Mouse (Mus musculus): ENCODE results near the gene Hoxb5. TPM values are rescaled to one million over a fixed set of nuclear protein-coding genes. Genes with fewer than 3 reads are reported as not detected.
A peak's percentile ranks its signal among the peaks of the same experiment; 100 is the strongest.

Gene Hoxb5
- polyA plus RNA-seq, 1 experiment from 2014 or later: 10.2 TPM

GRCm38 (mm10) chr11:96323154-96323553 is 20.0 kb downstream of the Hoxb5 start, which contains the start of gene Hoxb3:
Hoxb3 (plus strand) TSS chr11:96323326.
- H3K9ac ChIP-seq (ENCODE audit: low read depth, low read length): peak within 1 kb of the TSS; percentile 88
- peak within 1 kb of the TSS; percentile 99 for H3K27ac ChIP-seq
- peaks cover 13% of the 10 kb centered on the region; the same call in 1 of the 2 replicates for H3K36me3 ChIP-seq (ENCODE audit: insufficient read depth, low read length)
- H3K4me1 ChIP-seq (replicated peaks; ENCODE audit: insufficient read depth, low read length): peaks cover 50% of the 10 kb centered on the region
- TF ChIP-seq CTCF (IDR thresholded peaks at IDR 0.05; ENCODE audit: low read depth): no peak
- WGBS: 24% methylated on average over 10 of the region's 10 CpGs
- DNase-seq (ENCODE audit: low spot score): no peak
- H3K4me3 ChIP-seq (replicated peaks; ENCODE audit: low read depth, low read length): peak within 1 kb of the TSS; percentile 22
- H3K4me2 ChIP-seq (ENCODE audit: low read length): peak within 1 kb of the TSS; percentile 96
- no peaks in the 10 kb centered on the region for H3K9me3 ChIP-seq (replicated peaks; ENCODE audit: low read length)
- ATAC-seq (replicated peaks; ENCODE audit: low FRiP score, low read depth): no peak
- H3K27me3 ChIP-seq (ENCODE audit: insufficient read depth, low read length): no peaks in the 10 kb centered on the region

GRCm38 (mm10) chr11:96324125-96324524 is 21.0 kb downstream of the Hoxb5 start:
- Histone ChIP-seq H3K36me3 (ENCODE audit: insufficient read depth, low read length) (peaks cover 13% of the 10 kb centered on the region; the same call in 1 of the 2 replicates), H3K4me1 (replicated peaks; ENCODE audit: insufficient read depth, low read length) (peaks cover 54% of the 10 kb centered on the region), H3K4me2 (ENCODE audit: low read length) (peak overlapping the region; percentile 96), H3K27ac (peak overlapping the region; percentile 99), H3K4me3 (replicated peaks; ENCODE audit: low read depth, low read length) (peak overlapping the region; percentile 7; the same call in 1 of the 2 replicates), H3K27me3 (ENCODE audit: insufficient read depth, low read length) (no peaks in the 10 kb centered on the region), H3K9ac (ENCODE audit: low read depth, low read length) (peak overlapping the region; percentile 88), H3K9me3 (replicated peaks; ENCODE audit: low read length) (no peaks in the 10 kb centered on the region)
- TF ChIP-seq CTCF (IDR thresholded peaks at IDR 0.05; ENCODE audit: low read depth): no peak
- DNase-seq (ENCODE audit: low spot score) (no peak), ATAC-seq (replicated peaks; ENCODE audit: low FRiP score, low read depth) (no peak)
- 13% methylated on average over 5 of the region's 5 CpGs for WGBS

GRCm38 (mm10) chr11:96324965-96325364 is 21.8 kb downstream of the Hoxb5 start:
- H3K4me1 ChIP-seq (replicated peaks; ENCODE audit: insufficient read depth, low read length): peaks cover 59% of the 10 kb centered on the region

GRCm38 (mm10) chr11:96325747-96326212 is 22.6 kb downstream of the Hoxb5 start:
- H3K4me2 ChIP-seq (ENCODE audit: low read length): peak overlapping the region; percentile 96
- peak overlapping the region; percentile 99 for H3K27ac ChIP-seq
- peak overlapping the region; percentile 8 for H3K4me3 ChIP-seq (replicated peaks; ENCODE audit: low read depth, low read length)
- H3K36me3 ChIP-seq (ENCODE audit: insufficient read depth, low read length): peaks cover 12% of the 10 kb centered on the region; the same call in 1 of the 2 replicates
- DNase-seq (ENCODE audit: low spot score): peak; percentile 83
- WGBS: 21% methylated on average over 22 of the region's 22 CpGs
- peaks cover 67% of the 10 kb centered on the region for H3K4me1 ChIP-seq (replicated peaks; ENCODE audit: insufficient read depth, low read length)
- TF ChIP-seq CTCF (IDR thresholded peaks at IDR 0.05; ENCODE audit: low read depth): no peak
- H3K9me3 ChIP-seq (replicated peaks; ENCODE audit: low read length): no peaks in the 10 kb centered on the region
- no peaks in the 10 kb centered on the region for H3K27me3 ChIP-seq (ENCODE audit: insufficient read depth, low read length)
- H3K9ac ChIP-seq (ENCODE audit: low read depth, low read length): peak overlapping the region; percentile 88
- no peak for ATAC-seq (replicated peaks; ENCODE audit: low FRiP score, low read depth)

More at GRCm38 (mm10) chr11:96324965-96325364, 21.8 kb downstream of the Hoxb5 start:
- WGBS: 22% methylated on average over 8 of the region's 8 CpGs
- Histone ChIP-seq H3K9ac (ENCODE audit: low read depth, low read length) (peak overlapping the region; percentile 88), H3K9me3 (replicated peaks; ENCODE audit: low read length) (no peaks in the 10 kb centered on the region), H3K27ac (peak overlapping the region; percentile 99), H3K36me3 (ENCODE audit: insufficient read depth, low read length) (peaks cover 12% of the 10 kb centered on the region; the same call in 1 of the 2 replicates), H3K4me3 (replicated peaks; ENCODE audit: low read depth, low read length) (0 out of 2 replicates have a peak overlapping the region, but pooled peaks have one; percentile 8), H3K4me2 (ENCODE audit: low read length) (peak overlapping the region; percentile 96), H3K27me3 (ENCODE audit: insufficient read depth, low read length) (no peaks in the 10 kb centered on the region)
- DNase-seq (ENCODE audit: low spot score) (no peak), ATAC-seq (replicated peaks; ENCODE audit: low FRiP score, low read depth) (no peak)
- no peak for TF ChIP-seq CTCF (IDR thresholded peaks at IDR 0.05; ENCODE audit: low read depth)

GRCm38 (mm10) chr11:96326705-96327104 is 23.6 kb downstream of the Hoxb5 start:
- peaks cover 12% of the 10 kb centered on the region; the same call in 1 of the 2 replicates for H3K36me3 ChIP-seq (ENCODE audit: insufficient read depth, low read length)
- peak overlapping the region; percentile 96 for H3K4me2 ChIP-seq (ENCODE audit: low read length)
- H3K4me3 ChIP-seq (replicated peaks; ENCODE audit: low read depth, low read length): peak overlapping the region; percentile 8; the same call in 1 of the 2 replicates
- WGBS: 33% methylated on average over 12 of the region's 12 CpGs
- peaks cover 74% of the 10 kb centered on the region for H3K4me1 ChIP-seq (replicated peaks; ENCODE audit: insufficient read depth, low read length)
- DNase-seq (ENCODE audit: low spot score) (no peak), ATAC-seq (replicated peaks; ENCODE audit: low FRiP score, low read depth) (no peak)
- H3K9me3 ChIP-seq (replicated peaks; ENCODE audit: low read length): no peaks in the 10 kb centered on the region
- peak overlapping the region; percentile 88 for H3K9ac ChIP-seq (ENCODE audit: low read depth, low read length)
- no peak for TF ChIP-seq CTCF (IDR thresholded peaks at IDR 0.05; ENCODE audit: low read depth)
- H3K27ac ChIP-seq: peak overlapping the region; percentile 99
- no peaks in the 10 kb centered on the region for H3K27me3 ChIP-seq (ENCODE audit: insufficient read depth, low read length)

- Histone ChIP-seq H3K36me3 (ENCODE audit: insufficient read depth, low read length) (peaks cover 12% of the 10 kb centered on the region; the same call in 1 of the 2 replicates), H3K27me3 (ENCODE audit: insufficient read depth, low read length) (no peaks in the 10 kb centered on the region), H3K9ac (ENCODE audit: low read depth, low read length) (peak overlapping the region; percentile 88), H3K4me1 (replicated peaks; ENCODE audit: insufficient read depth, low read length) (peaks cover 75% of the 10 kb centered on the region), H3K4me2 (ENCODE audit: low read length) (peak overlapping the region; percentile 96), H3K4me3 (replicated peaks; ENCODE audit: low read depth, low read length) (peak overlapping the region; percentile 11), H3K9me3 (replicated peaks; ENCODE audit: low read length) (no peaks in the 10 kb centered on the region), H3K27ac (peak overlapping the region; percentile 99)
- ATAC-seq (replicated peaks; ENCODE audit: low FRiP score, low read depth) (no peak), DNase-seq (ENCODE audit: low spot score) (no peak)
- no peak for TF ChIP-seq CTCF (IDR thresholded peaks at IDR 0.05; ENCODE audit: low read depth)
- WGBS: 43% methylated on average over 7 of the region's 7 CpGs
These were observed 24.0 kb downstream of the Hoxb5 start for GRCm38 (mm10) chr11:96327122-96327521.
